Mouse (Mus musculus): ENCODE results near the gene Egln1.

DNA sequence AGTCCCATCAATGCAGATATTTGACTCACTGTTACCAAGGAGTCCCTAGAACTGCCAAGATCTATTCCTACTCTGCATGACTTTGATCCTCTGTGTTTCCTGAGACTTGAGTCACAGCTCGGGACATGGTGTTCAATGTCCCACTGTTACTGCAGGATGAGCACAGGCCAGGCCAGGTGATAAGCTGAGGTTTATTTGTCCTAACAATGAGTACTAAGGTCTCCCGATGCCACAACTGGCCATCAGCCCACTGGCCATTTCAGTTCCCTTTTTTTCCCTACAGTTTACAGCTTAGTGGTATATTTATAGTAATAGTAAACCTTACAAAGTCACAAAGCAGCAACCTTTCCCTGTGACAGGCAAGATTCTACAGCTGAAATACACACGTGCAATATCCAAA lies 16.7 kb downstream of the Egln1 start:
- TF ChIP-seq POLR2A (IDR thresholded peaks at IDR 0.05; ENCODE audit: insufficient read depth, low read depth, low read length) (no peak), CTCF (IDR thresholded peaks at IDR 0.05) (no peak), EP300 (IDR thresholded peaks at IDR 0.05; ENCODE audit: insufficient read depth, low read depth, low read length) (peak; percentile 91)
